Mouse (Mus musculus): Measurements from ENCODE around the gene Fancd2. TPM values are rescaled to one million over a fixed set of nuclear protein-coding genes. Genes with fewer than 3 reads are reported as not detected.

Fancd2 gene
- polyA plus RNA-seq, 1 experiment from 2014 or later = 6.5 TPM

GRCm38 (mm10) chr6:113534886-113535285 is 3.4 kb downstream of the Fancd2 start:
- H3K36me3 ChIP-seq = no peaks in the 10 kb centered on the region
- no peak overlapping the region for H3K4me3 ChIP-seq
- no peaks in the 10 kb centered on the region for H3K9me3 ChIP-seq
- 88% methylated on average over 7 of the region's 7 CpGs for WGBS
- H3K4me1 ChIP-seq = peaks cover 17% of the 10 kb centered on the region
- ATAC-seq (replicated peaks) = no peak
- H3K9ac ChIP-seq (replicated peaks) = no peak overlapping the region
- H3K27me3 ChIP-seq = no peaks in the 10 kb centered on the region
- no peak overlapping the region for H3K4me2 ChIP-seq (replicated peaks)
- no peak overlapping the region for H3K27ac ChIP-seq (replicated peaks)

- no peak for ATAC-seq (replicated peaks)
- no peak overlapping the region for H3K4me2 ChIP-seq (replicated peaks)
- H3K4me1 ChIP-seq = no peaks in the 10 kb centered on the region
- H3K9ac ChIP-seq (replicated peaks) = no peak overlapping the region
- no peaks in the 10 kb centered on the region for H3K9me3 ChIP-seq
- no peaks in the 10 kb centered on the region for H3K36me3 ChIP-seq
- no peaks in the 10 kb centered on the region for H3K27me3 ChIP-seq
- no peak overlapping the region for H3K4me3 ChIP-seq
- 84% methylated on average over 6 of the region's 6 CpGs for WGBS
- H3K27ac ChIP-seq (replicated peaks) = no peak overlapping the region
Measured at GRCm38 (mm10) chr6:113541610-113542009, 10.1 kb downstream of the Fancd2 start.

GRCm38 (mm10) chr6:113543906-113544481 is 12.5 kb downstream of the Fancd2 start:
- Histone ChIP-seq H3K36me3 (no peaks in the 10 kb centered on the region), H3K27me3 (no peaks in the 10 kb centered on the region), H3K4me2 (replicated peaks) (no peak overlapping the region), H3K9me3 (no peaks in the 10 kb centered on the region), H3K9ac (replicated peaks) (no peak overlapping the region), H3K4me3 (no peak overlapping the region), H3K27ac (replicated peaks) (no peak overlapping the region), H3K4me1 (no peaks in the 10 kb centered on the region)
- ATAC-seq (replicated peaks) = no peak
- WGBS = 90% methylated on average over 11 of the region's 12 CpGs

GRCm38 (mm10) chr6:113559736-113560135 is 28.3 kb downstream of the Fancd2 start:
- no peak for ATAC-seq (replicated peaks)
- no peaks in the 10 kb centered on the region for H3K4me1 ChIP-seq
- 63% methylated on average over 6 of the region's 6 CpGs for WGBS

GRCm38 (mm10) chr6:113564557-113564956 is 33.1 kb downstream of the Fancd2 start:
- Histone ChIP-seq H3K4me1 (no peaks in the 10 kb centered on the region), H3K4me2 (replicated peaks) (no peak overlapping the region), H3K27me3 (no peaks in the 10 kb centered on the region), H3K9ac (replicated peaks) (no peak overlapping the region), H3K4me3 (no peak overlapping the region), H3K27ac (replicated peaks) (no peak overlapping the region), H3K9me3 (no peaks in the 10 kb centered on the region), H3K36me3 (no peaks in the 10 kb centered on the region)
- no peak for ATAC-seq (replicated peaks)
- 98% methylated on average over 1 of the region's 1 CpGs for WGBS

More at GRCm38 (mm10) chr6:113559736-113560135, 28.3 kb downstream of the Fancd2 start:
- Histone ChIP-seq H3K36me3 (no peaks in the 10 kb centered on the region), H3K9ac (replicated peaks) (no peak overlapping the region), H3K4me2 (replicated peaks) (no peak overlapping the region), H3K4me3 (no peak overlapping the region), H3K27ac (replicated peaks) (no peak overlapping the region), H3K9me3 (no peaks in the 10 kb centered on the region), H3K27me3 (no peaks in the 10 kb centered on the region)

- Histone ChIP-seq H3K9me3 (no peaks in the 10 kb centered on the region), H3K36me3 (peaks cover 3% of the 10 kb centered on the region; the same call in 1 of the 2 replicates), H3K4me3 (no peak overlapping the region), H3K4me2 (replicated peaks) (no peak overlapping the region), H3K27ac (replicated peaks) (no peak overlapping the region), H3K9ac (replicated peaks) (no peak overlapping the region), H3K27me3 (no peaks in the 10 kb centered on the region), H3K4me1 (no peaks in the 10 kb centered on the region)
- no peak for ATAC-seq (replicated peaks)
- 95% methylated on average over 6 of the region's 6 CpGs for WGBS
Measured at GRCm38 (mm10) chr6:113576044-113576443, 44.6 kb downstream of the Fancd2 start.

GRCm38 (mm10) chr6:113579306-113579705 is 47.8 kb downstream of the Fancd2 start:
- Histone ChIP-seq H3K27ac (replicated peaks) (no peak overlapping the region), H3K4me3 (no peak overlapping the region), H3K36me3 (peaks cover 3% of the 10 kb centered on the region; the same call in 1 of the 2 replicates), H3K4me1 (no peaks in the 10 kb centered on the region), H3K9me3 (no peaks in the 10 kb centered on the region), H3K9ac (replicated peaks) (no peak overlapping the region), H3K4me2 (replicated peaks) (no peak overlapping the region), H3K27me3 (no peaks in the 10 kb centered on the region)
- WGBS = 96% methylated on average over 3 of the region's 3 CpGs
- ATAC-seq (replicated peaks) = no peak

- ATAC-seq (replicated peaks) = no peak
- Histone ChIP-seq H3K9me3 (no peaks in the 10 kb centered on the region), H3K9ac (replicated peaks) (no peak overlapping the region), H3K4me3 (no peak overlapping the region), H3K36me3 (no peaks in the 10 kb centered on the region), H3K27me3 (no peaks in the 10 kb centered on the region), H3K4me1 (no peaks in the 10 kb centered on the region), H3K4me2 (replicated peaks) (no peak overlapping the region), H3K27ac (replicated peaks) (no peak overlapping the region)
- 94% methylated on average over 4 of the region's 4 CpGs for WGBS
Measured at GRCm38 (mm10) chr6:113583023-113583422, 51.5 kb downstream of the Fancd2 start.

GRCm38 (mm10) chr6:113585065-113585464 is 53.6 kb downstream of the Fancd2 start:
- Histone ChIP-seq H3K27ac (replicated peaks) (no peak overlapping the region), H3K27me3 (no peaks in the 10 kb centered on the region), H3K9ac (replicated peaks) (no peak overlapping the region), H3K4me2 (replicated peaks) (no peak overlapping the region), H3K4me1 (no peaks in the 10 kb centered on the region), H3K36me3 (no peaks in the 10 kb centered on the region), H3K9me3 (no peaks in the 10 kb centered on the region), H3K4me3 (no peak overlapping the region)
- WGBS = 88% methylated on average over 5 of the region's 5 CpGs
- no peak for ATAC-seq (replicated peaks)

- WGBS = 72% methylated on average over 5 of the region's 5 CpGs
- Histone ChIP-seq H3K27me3 (no peaks in the 10 kb centered on the region), H3K9me3 (no peaks in the 10 kb centered on the region), H3K36me3 (no peaks in the 10 kb centered on the region), H3K27ac (replicated peaks) (no peak overlapping the region), H3K4me2 (replicated peaks) (no peak overlapping the region), H3K4me3 (no peak overlapping the region), H3K9ac (replicated peaks) (no peak overlapping the region), H3K4me1 (no peaks in the 10 kb centered on the region)
- ATAC-seq (replicated peaks) = no peak
Measured at GRCm38 (mm10) chr6:113586466-113587183, 55.1 kb downstream of the Fancd2 start.

GRCm38 (mm10) chr6:113592637-113593036 is 61.2 kb downstream of the Fancd2 start:
- H3K4me1 ChIP-seq = no peaks in the 10 kb centered on the region
- H3K9ac ChIP-seq (replicated peaks) = no peak overlapping the region
- H3K9me3 ChIP-seq = no peaks in the 10 kb centered on the region
- 93% methylated on average over 2 of the region's 2 CpGs for WGBS
- no peak overlapping the region for H3K27ac ChIP-seq (replicated peaks)
- H3K27me3 ChIP-seq = no peaks in the 10 kb centered on the region
- H3K36me3 ChIP-seq = no peaks in the 10 kb centered on the region
- no peak overlapping the region for H3K4me2 ChIP-seq (replicated peaks)
- no peak overlapping the region for H3K4me3 ChIP-seq
- no peak for ATAC-seq (replicated peaks)

GRCm38 (mm10) chr6:113597945-113598344 is 66.5 kb downstream of the Fancd2 start:
- 89% methylated on average over 4 of the region's 4 CpGs for WGBS
- no peak overlapping the region for H3K27ac ChIP-seq (replicated peaks)
- H3K4me2 ChIP-seq (replicated peaks) = no peak overlapping the region
- no peaks in the 10 kb centered on the region for H3K4me1 ChIP-seq
- H3K36me3 ChIP-seq = no peaks in the 10 kb centered on the region
- ATAC-seq (replicated peaks) = no peak
- H3K4me3 ChIP-seq = no peak overlapping the region
- no peaks in the 10 kb centered on the region for H3K27me3 ChIP-seq
- no peak overlapping the region for H3K9ac ChIP-seq (replicated peaks)
- no peaks in the 10 kb centered on the region for H3K9me3 ChIP-seq

- Histone ChIP-seq H3K27me3 (no peaks in the 10 kb centered on the region), H3K9me3 (no peaks in the 10 kb centered on the region), H3K4me2 (replicated peaks) (no peak overlapping the region), H3K27ac (replicated peaks) (no peak overlapping the region), H3K4me3 (no peak overlapping the region), H3K36me3 (no peaks in the 10 kb centered on the region), H3K9ac (replicated peaks) (no peak overlapping the region), H3K4me1 (no peaks in the 10 kb centered on the region; the same call in 1 of the 2 replicates)
- no peak for ATAC-seq (replicated peaks)
- 73% methylated on average over 5 of the region's 5 CpGs for WGBS
Measured at GRCm38 (mm10) chr6:113599833-113600232, 68.4 kb downstream of the Fancd2 start.

All from forebrain, embryonic 15.5 days (tissue).